Mouse (Mus musculus) ES-Bruce4 (cell line): ENCODE measurements around the gene Synpo2. TPM values are rescaled to one million over a fixed set of nuclear protein-coding genes. Genes with fewer than 3 reads are reported as not detected.

ENCODE experiments used
- H3K27ac ChIP-seq: 2 replicates; pipeline ENCODE4 v1.5.1; 2012; ENCODE audit warnings: low read length, inconsistent platforms; ENCODE audit not compliant: insufficient read depth
- H3K27me3 ChIP-seq: 2 replicates; pipeline ENCODE4 v1.6.1; 2012; ENCODE audit warnings: mild to moderate bottlenecking, low read length, inconsistent platforms; ENCODE audit not compliant: control insufficient read depth, poor library complexity, insufficient read depth, severe bottlenecking
- H3K36me3 ChIP-seq: 2 replicates; pipeline ENCODE4 v1.6.1; 2012; ENCODE audit warnings: inconsistent platforms, mild to moderate bottlenecking, low read length, moderate library complexity; ENCODE audit not compliant: control insufficient read depth, poor library complexity, insufficient read depth, severe bottlenecking
- H3K4me1 ChIP-seq: one replicate; pipeline ENCODE4 v1.8.1; 2011; ENCODE audit warnings: low read length; ENCODE audit not compliant: control insufficient read depth, insufficient read depth
- H3K4me3 ChIP-seq: 2 replicates; pipeline ENCODE4 v1.5.1; 2011; ENCODE audit warnings: low read depth, mild to moderate bottlenecking, low read length
- H3K9ac ChIP-seq: 2 replicates; pipeline ENCODE4 v1.6.1; 2012; ENCODE audit warnings: low read depth, mild to moderate bottlenecking, inconsistent platforms; ENCODE audit not compliant: poor library complexity, severe bottlenecking
- H3K9me3 ChIP-seq: replicated peaks from 2 replicates; pipeline ENCODE4 v1.6.1; 2012; ENCODE audit warnings: mild to moderate bottlenecking, low read length, inconsistent platforms; ENCODE audit not compliant: control insufficient read depth, poor library complexity, insufficient read depth, severe bottlenecking
- CTCF ChIP-seq: IDR thresholded peaks from one replicate; pipeline ENCODE4 v1.8.1; 2011; ENCODE audit warnings: low read depth, low read length
- EP300 ChIP-seq: IDR thresholded peaks from 2 replicates; pipeline ENCODE4 v1.6.1; 2011; ENCODE audit warnings: low read depth, low read length; ENCODE audit not compliant: insufficient read depth
- POLR2A ChIP-seq: IDR thresholded peaks from one replicate; pipeline ENCODE4 v1.8.1; 2011; ENCODE audit warnings: low read length; ENCODE audit not compliant: insufficient read depth
- polyA plus RNA-seq: library from polyadenylated mRNA; stranded (reverse); fragments of >200 nt; gene quantifications from 2 replicates; pipeline ENCODE4 v1.2.4, GENCODE M21; 2011; ENCODE audit warnings: low read depth; ENCODE audit not compliant: missing spikeins, insufficient read depth, insufficient read length

The Synpo2 gene
- polyA plus RNA-seq, 1 experiment: 1.8 TPM

GRCm38 (mm10) chr3:123185238-123185925 lies 50.6 kb downstream of the Synpo2 start:
- Histone ChIP-seq H3K4me1 (no peaks in the 10 kb centered on the region), H3K9ac (no peak overlapping the region), H3K27me3 (no peaks in the 10 kb centered on the region), H3K9me3 (no peaks in the 10 kb centered on the region), H3K36me3 (no peaks in the 10 kb centered on the region), H3K4me3 (no peak overlapping the region), H3K27ac (no peak overlapping the region)
- no peak for TF ChIP-seq CTCF
- TF ChIP-seq POLR2A: no peak
- no peak for TF ChIP-seq EP300

- H3K9me3 ChIP-seq: no peaks in the 10 kb centered on the region
- no peaks in the 10 kb centered on the region for H3K4me1 ChIP-seq
- TF ChIP-seq CTCF (no peak), EP300 (no peak), POLR2A (no peak)
- no peaks in the 10 kb centered on the region for H3K36me3 ChIP-seq
- no peak overlapping the region for H3K9ac ChIP-seq
- H3K27me3 ChIP-seq: no peaks in the 10 kb centered on the region
- H3K4me3 ChIP-seq: no peak overlapping the region
- H3K27ac ChIP-seq: no peak overlapping the region
Observed at GRCm38 (mm10) chr3:123184281-123184680, 51.7 kb downstream of the Synpo2 start.

- Histone ChIP-seq H3K9ac (no peak overlapping the region), H3K27me3 (no peaks in the 10 kb centered on the region), H3K9me3 (no peaks in the 10 kb centered on the region), H3K27ac (no peak overlapping the region), H3K4me1 (no peaks in the 10 kb centered on the region), H3K36me3 (no peaks in the 10 kb centered on the region), H3K4me3 (no peak overlapping the region)
- TF ChIP-seq EP300: no peak
- no peak for TF ChIP-seq CTCF
- no peak for TF ChIP-seq POLR2A
Observed at GRCm38 (mm10) chr3:123179508-123179907, 56.4 kb downstream of the Synpo2 start.

- H3K27ac ChIP-seq: no peak overlapping the region
Observed at GRCm38 (mm10) chr3:123179041-123179440, 56.9 kb downstream of the Synpo2 start.

GRCm38 (mm10) chr3:123178420-123178819 lies 57.5 kb downstream of the Synpo2 start:
- no peaks in the 10 kb centered on the region for H3K9me3 ChIP-seq
- H3K9ac ChIP-seq: no peak overlapping the region
- H3K36me3 ChIP-seq: no peaks in the 10 kb centered on the region
- no peak overlapping the region for H3K27ac ChIP-seq
- H3K4me1 ChIP-seq: no peaks in the 10 kb centered on the region
- TF ChIP-seq EP300: no peak
- no peak for TF ChIP-seq CTCF
- TF ChIP-seq POLR2A: no peak
- H3K4me3 ChIP-seq: no peak overlapping the region
- H3K27me3 ChIP-seq: no peaks in the 10 kb centered on the region

More at GRCm38 (mm10) chr3:123179041-123179440, 56.9 kb downstream of the Synpo2 start:
- Histone ChIP-seq H3K27me3 (no peaks in the 10 kb centered on the region), H3K36me3 (no peaks in the 10 kb centered on the region), H3K4me3 (no peak overlapping the region), H3K9ac (no peak overlapping the region), H3K9me3 (no peaks in the 10 kb centered on the region), H3K4me1 (no peaks in the 10 kb centered on the region)
- TF ChIP-seq EP300 (no peak), CTCF (no peak), POLR2A (no peak)
